Mouse (Mus musculus) cerebellum, adult 18-20 months (tissue): Measurements from ENCODE around the gene Ccdc162.

ENCODE experiments used
- DNase-seq, 2 experiments: peaks; one replicate each; pipeline ENCODE4 v3.0.0; 2021

The Ccdc162 gene

GRCm38 (mm10) chr10:41716029-41716897, at the start of gene Ccdc162:
Gene Ccdc162, minus strand, starts transcription at chr10:41716634.
- DNase-seq, result no peak

GRCm38 (mm10) chr10:41765586-41765985, 49.2 kb upstream of the Ccdc162 start:
- no peak for DNase-seq

GRCm38 (mm10) chr10:41763741-41764385, 47.4 kb upstream of the Ccdc162 start:
- DNase-seq, result no peak

GRCm38 (mm10) chr10:41760866-41761265, 44.4 kb upstream of the Ccdc162 start:
- DNase-seq, result no peak

GRCm38 (mm10) chr10:41758041-41758440, 41.6 kb upstream of the Ccdc162 start:
- DNase-seq, result no peak

GRCm38 (mm10) chr10:41757226-41757625, 40.8 kb upstream of the Ccdc162 start:
- no peak for DNase-seq

- DNase-seq, result no peak
Observed at GRCm38 (mm10) chr10:41751867-41752480, 35.5 kb upstream of the Ccdc162 start.

GRCm38 (mm10) chr10:41749306-41749705, 32.9 kb upstream of the Ccdc162 start:
- no peak for DNase-seq

- peak in 1 of 2 experiments; percentile 9 for DNase-seq
Observed at GRCm38 (mm10) chr10:41746554-41746953, 30.1 kb upstream of the Ccdc162 start.

- DNase-seq, result no peak
Observed at GRCm38 (mm10) chr10:41744006-41744405, 27.6 kb upstream of the Ccdc162 start.

GRCm38 (mm10) chr10:41740221-41740620, 23.8 kb upstream of the Ccdc162 start:
- no peak for DNase-seq

GRCm38 (mm10) chr10:41737245-41737644, 20.8 kb upstream of the Ccdc162 start:
- no peak for DNase-seq

- DNase-seq, result no peak
Observed at GRCm38 (mm10) chr10:41735398-41735797, 19.0 kb upstream of the Ccdc162 start.

- no peak for DNase-seq
Observed at GRCm38 (mm10) chr10:41733214-41733613, 16.8 kb upstream of the Ccdc162 start.

GRCm38 (mm10) chr10:41731932-41732331, 15.5 kb upstream of the Ccdc162 start:
- no peak for DNase-seq

- no peak for DNase-seq
Observed at GRCm38 (mm10) chr10:41730746-41731145, 14.3 kb upstream of the Ccdc162 start.

- DNase-seq, result no peak
Observed at GRCm38 (mm10) chr10:41726215-41726614, 9.8 kb upstream of the Ccdc162 start.

- DNase-seq, result no peak
Observed at GRCm38 (mm10) chr10:41719587-41719986, 3.2 kb upstream of the Ccdc162 start.

GRCm38 (mm10) chr10:41715557-41715956, 877 bp downstream of the Ccdc162 start:
- no peak for DNase-seq

- no peak for DNase-seq
Observed at GRCm38 (mm10) chr10:41711467-41711866, 5.0 kb downstream of the Ccdc162 start.

- no peak for DNase-seq
Observed at GRCm38 (mm10) chr10:41710773-41711172, 5.7 kb downstream of the Ccdc162 start.

- DNase-seq, result no peak
Observed at GRCm38 (mm10) chr10:41709341-41709740, 7.1 kb downstream of the Ccdc162 start.

- DNase-seq, result no peak
Observed at GRCm38 (mm10) chr10:41699669-41700068, 16.8 kb downstream of the Ccdc162 start.

- DNase-seq, result no peak
Observed at GRCm38 (mm10) chr10:41697040-41697439, 19.4 kb downstream of the Ccdc162 start.
